Mouse (Mus musculus) bone marrow macrophage, adult 2 months (primary cell): ENCODE measurements around the gene Relt.

Experiments
- CTCF ChIP-seq: IDR thresholded peaks from 2 replicates; pipeline ENCODE4 v1.5.1; 2012; ENCODE audit warnings: low read depth, mild to moderate bottlenecking, low read length, moderate library complexity
- POLR2A ChIP-seq: IDR thresholded peaks from 2 replicates; pipeline ENCODE4 v1.6.1; 2012; ENCODE audit warnings: mild to moderate bottlenecking, low read depth, low read length, borderline replicate concordance

DNA sequence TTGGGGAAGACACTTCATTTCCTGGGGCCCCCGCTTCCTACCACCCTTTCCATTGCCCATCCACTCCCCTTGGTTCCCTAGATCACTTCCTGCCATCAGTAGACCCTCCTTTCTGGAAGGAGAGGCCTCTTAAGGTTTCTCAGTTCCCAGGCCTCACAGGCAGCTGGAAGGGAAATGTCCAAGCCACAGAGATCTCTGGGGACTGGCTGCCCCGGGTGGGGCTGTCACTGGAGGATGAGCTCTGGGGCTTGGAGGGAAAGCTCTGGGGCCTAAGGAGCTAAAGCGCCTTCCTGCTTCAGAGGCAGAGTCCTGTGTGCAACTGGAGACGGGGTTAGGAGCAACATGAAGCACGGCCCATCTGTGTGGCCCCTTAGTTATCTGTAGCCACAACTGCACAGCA, 41.4 kb upstream of the Relt start:
- no peak for TF ChIP-seq POLR2A
- no peak for TF ChIP-seq CTCF
